Mouse (Mus musculus) embryo, embryonic 10.5 days (tissue): Measurements from ENCODE around the gene Zfp526.
A peak's percentile ranks its signal among the peaks of the same experiment; 100 is the strongest.

Source experiments
- DNase-seq: peaks from one replicate; pipeline ENCODE4 v3.0.0-alpha.2; 2015; ENCODE audit warnings: low spot score

Zfp526 gene

GRCm38 (mm10) chr7:25221102-25221883 lies at the start of gene Zfp526:
Gene Zfp526, plus strand, starts transcription at chr7:25221425.
- peak; percentile 99 for DNase-seq

GRCm38 (mm10) chr7:25172669-25173068 lies 48.6 kb upstream of the Zfp526 start:
- no peak for DNase-seq

GRCm38 (mm10) chr7:25174343-25174742 lies 46.9 kb upstream of the Zfp526 start:
- DNase-seq: peak; percentile 47

- DNase-seq: no peak
Measured at GRCm38 (mm10) chr7:25178317-25178716, 42.9 kb upstream of the Zfp526 start.

GRCm38 (mm10) chr7:25178787-25179605 lies 42.2 kb upstream of the Zfp526 start:
- DNase-seq: peak; percentile 59

- peak; percentile 90 for DNase-seq
Measured at GRCm38 (mm10) chr7:25179606-25180161, 41.5 kb upstream of the Zfp526 start, which contains the start of gene Pou2f2. Gene Pou2f2, minus strand, starts transcription at chr7:25179726.

GRCm38 (mm10) chr7:25180512-25180911 lies 40.7 kb upstream of the Zfp526 start:
- DNase-seq: no peak

GRCm38 (mm10) chr7:25181331-25181790 lies 39.9 kb upstream of the Zfp526 start:
- DNase-seq: peak; percentile 84

GRCm38 (mm10) chr7:25181814-25182213 lies 39.4 kb upstream of the Zfp526 start:
- DNase-seq: peak; percentile 25

GRCm38 (mm10) chr7:25184091-25184490 lies 37.1 kb upstream of the Zfp526 start:
- no peak for DNase-seq

- DNase-seq: peak; percentile 97
Measured at GRCm38 (mm10) chr7:25187662-25188650, 33.3 kb upstream of the Zfp526 start.

- no peak for DNase-seq
Measured at GRCm38 (mm10) chr7:25190806-25191205, 30.4 kb upstream of the Zfp526 start.

GRCm38 (mm10) chr7:25192110-25192509 lies 29.1 kb upstream of the Zfp526 start:
- no peak for DNase-seq

GRCm38 (mm10) chr7:25195148-25195547 lies 26.1 kb upstream of the Zfp526 start:
- DNase-seq: no peak

- DNase-seq: no peak
Measured at GRCm38 (mm10) chr7:25196107-25196506, 25.1 kb upstream of the Zfp526 start.

- DNase-seq: no peak
Measured at GRCm38 (mm10) chr7:25197384-25198018, 23.7 kb upstream of the Zfp526 start.

- no peak for DNase-seq
Measured at GRCm38 (mm10) chr7:25203624-25204023, 17.6 kb upstream of the Zfp526 start.

- no peak for DNase-seq
Measured at GRCm38 (mm10) chr7:25205355-25206093, 15.7 kb upstream of the Zfp526 start.

- DNase-seq: no peak
Measured at GRCm38 (mm10) chr7:25206094-25206830, 15.0 kb upstream of the Zfp526 start.
